Mouse (Mus musculus) spleen, adult 2 months (tissue): ENCODE measurements at regions not wholly inside any gene's neighbourhood (a gene's known extent, or its start where the extent isn't known, plus 50 kb on each side); places are given as distances from the start of the nearest gene placed in this dataset.

ENCODE experiments used
- DNase-seq, 2 experiments: peaks; one replicate each; pipeline versions ENCODE4 v3.0.0 to v3.0.0-alpha.2; 2012 to 2021; ENCODE audit warnings: low spot score in 2 of 2, low read depth in 1 of 2
- H3K27ac ChIP-seq: fragments of 200-500 bp; 2 replicates; pipeline ENCODE4 v1.5.1; 2012; ENCODE audit warnings: low read length, inconsistent platforms; ENCODE audit not compliant: insufficient read depth
- H3K27me3 ChIP-seq: fragments of 200-500 bp; 2 replicates; pipeline ENCODE4 v1.6.1; 2012; ENCODE audit warnings: mild to moderate bottlenecking, moderate library complexity, low read length, inconsistent platforms; ENCODE audit not compliant: control insufficient read depth, insufficient read depth
- H3K36me3 ChIP-seq: fragments of 200-500 bp; 2 replicates; pipeline ENCODE4 v1.6.1; 2012; ENCODE audit warnings: mild to moderate bottlenecking, low read length, inconsistent platforms; ENCODE audit not compliant: control insufficient read depth, insufficient read depth
- H3K4me1 ChIP-seq: fragments of 200-500 bp; 2 replicates; pipeline ENCODE4 v1.6.1; 2011; ENCODE audit warnings: inconsistent platforms; ENCODE audit not compliant: control insufficient read depth, insufficient read depth, insufficient read length
- H3K4me3 ChIP-seq: fragments of 200-500 bp; 2 replicates; pipeline ENCODE4 v1.5.1; 2011; ENCODE audit warnings: mild to moderate bottlenecking, inconsistent platforms; ENCODE audit not compliant: insufficient read depth, insufficient read length; ENCODE audit errors: extremely low read depth
- CTCF ChIP-seq: fragments of 200-500 bp; IDR thresholded peaks from 2 replicates; pipeline ENCODE4 v1.5.1; 2011; ENCODE audit warnings: mild to moderate bottlenecking, inconsistent platforms; ENCODE audit not compliant: insufficient read depth, insufficient read length, insufficient replicate concordance; ENCODE audit errors: extremely low read depth
- POLR2A ChIP-seq: fragments of 200-500 bp; IDR thresholded peaks from 2 replicates; pipeline ENCODE4 v1.6.1; 2011; ENCODE audit warnings: low read depth, low read length, inconsistent platforms
- WGBS: fragments of 180-500 bp; shearing (Covaris S2); methylation state at CpG from one replicate; pipeline ENCODE4 v1.1.7; 2018; 5-methylcytosine and 5-hydroxymethylcytosine counted together

GRCm38 (mm10) chr17:62369100-62369499 lies 512.0 kb downstream of the Efna5 start:
- DNase-seq: no peak
- Histone ChIP-seq H3K4me1 (no peaks in the 10 kb centered on the region), H3K36me3 (no peaks in the 10 kb centered on the region), H3K4me3 (no peak overlapping the region), H3K27ac (no peak overlapping the region), H3K27me3 (no peaks in the 10 kb centered on the region)
- TF ChIP-seq CTCF: no peak
- TF ChIP-seq POLR2A: no peak
- WGBS: 67% methylated on average over 3 of the region's 3 CpGs

- H3K36me3 ChIP-seq: no peaks in the 10 kb centered on the region
- TF ChIP-seq POLR2A (no peak), CTCF (no peak)
- H3K4me1 ChIP-seq: no peaks in the 10 kb centered on the region
- no peak overlapping the region for H3K27ac ChIP-seq
- no peaks in the 10 kb centered on the region for H3K27me3 ChIP-seq
- DNase-seq: no peak
- 77% methylated on average over 4 of the region's 4 CpGs for WGBS
- no peak overlapping the region for H3K4me3 ChIP-seq
Measured at GRCm38 (mm10) chr17:62367937-62368336, 513.2 kb downstream of the Efna5 start.

GRCm38 (mm10) chr17:62358323-62358722 lies 522.8 kb downstream of the Efna5 start:
- no peak overlapping the region for H3K4me3 ChIP-seq
- no peaks in the 10 kb centered on the region for H3K36me3 ChIP-seq
- H3K4me1 ChIP-seq: no peaks in the 10 kb centered on the region
- TF ChIP-seq POLR2A (no peak), CTCF (no peak)
- H3K27me3 ChIP-seq: no peaks in the 10 kb centered on the region
- H3K27ac ChIP-seq: no peak overlapping the region
- no peak for DNase-seq

- Histone ChIP-seq H3K4me3 (no peak overlapping the region), H3K27ac (no peak overlapping the region), H3K4me1 (no peaks in the 10 kb centered on the region), H3K27me3 (no peaks in the 10 kb centered on the region), H3K36me3 (no peaks in the 10 kb centered on the region)
- no peak for TF ChIP-seq CTCF
- no peak for TF ChIP-seq POLR2A
- whole genome bisulfite sequencing: 86% methylated on average over 10 of the region's 10 CpGs
- DNase-seq: no peak
Measured at GRCm38 (mm10) chr17:62337890-62338557, 543.1 kb downstream of the Efna5 start.

GRCm38 (mm10) chr17:62330226-62330625 lies 550.9 kb downstream of the Efna5 start:
- H3K27ac ChIP-seq: no peak overlapping the region
- no peaks in the 10 kb centered on the region for H3K36me3 ChIP-seq
- no peak overlapping the region for H3K4me3 ChIP-seq
- no peaks in the 10 kb centered on the region for H3K4me1 ChIP-seq
- TF ChIP-seq POLR2A: no peak
- TF ChIP-seq CTCF: no peak
- H3K27me3 ChIP-seq: no peaks in the 10 kb centered on the region
- WGBS: 90% methylated on average over 4 of the region's 4 CpGs
- no peak for DNase-seq

GRCm38 (mm10) chr17:62326844-62327243 lies 554.3 kb downstream of the Efna5 start:
- H3K4me1 ChIP-seq: no peaks in the 10 kb centered on the region
- DNase-seq: no peak

GRCm38 (mm10) chr17:62319033-62319432 lies 562.1 kb downstream of the Efna5 start:
- 86% methylated on average over 4 of the region's 4 CpGs for WGBS
- DNase-seq: no peak

More at GRCm38 (mm10) chr17:62326844-62327243, 554.3 kb downstream of the Efna5 start:
- Histone ChIP-seq H3K4me3 (no peak overlapping the region), H3K27ac (no peak overlapping the region), H3K36me3 (no peaks in the 10 kb centered on the region), H3K27me3 (no peaks in the 10 kb centered on the region)
- TF ChIP-seq CTCF: no peak
- no peak for TF ChIP-seq POLR2A

More at GRCm38 (mm10) chr17:62319033-62319432, 562.1 kb downstream of the Efna5 start:
- H3K27me3 ChIP-seq: no peaks in the 10 kb centered on the region
- no peak overlapping the region for H3K27ac ChIP-seq
- no peaks in the 10 kb centered on the region for H3K36me3 ChIP-seq
- H3K4me1 ChIP-seq: no peaks in the 10 kb centered on the region
- H3K4me3 ChIP-seq: no peak overlapping the region
- no peak for TF ChIP-seq POLR2A
- TF ChIP-seq CTCF: no peak
